Mouse (Mus musculus) testis, postnatal 14 days (tissue): Measurements from ENCODE around the gene Gcm2.
A peak's percentile ranks its signal among the peaks of the same experiment; 100 is the strongest.

Source experiments
- DNase-seq: peaks from one replicate; pipeline ENCODE4 v3.0.0; 2021; ENCODE audit warnings: low spot score

Gene Gcm2

GRCm38 (mm10) chr13:41110935-41111334 lies at the start of gene Gcm2:
TSS of gene Gcm2 (minus strand) at chr13:41111035.
- DNase-seq = no peak

- no peak for DNase-seq
These were observed 47.6 kb upstream of the Gcm2 start for GRCm38 (mm10) chr13:41158426-41158825.

GRCm38 (mm10) chr13:41153146-41153545 lies 42.3 kb upstream of the Gcm2 start:
- DNase-seq = no peak

GRCm38 (mm10) chr13:41146271-41146670 lies 35.4 kb upstream of the Gcm2 start:
- DNase-seq = peak; percentile 40

GRCm38 (mm10) chr13:41145433-41145970 lies 34.7 kb upstream of the Gcm2 start:
- no peak for DNase-seq

- peak; percentile 44 for DNase-seq
These were observed 24.1 kb upstream of the Gcm2 start for GRCm38 (mm10) chr13:41134901-41135300.

GRCm38 (mm10) chr13:41129061-41129460 lies 18.2 kb upstream of the Gcm2 start:
- DNase-seq = no peak

- no peak for DNase-seq
These were observed 17.5 kb upstream of the Gcm2 start for GRCm38 (mm10) chr13:41128326-41128725.

GRCm38 (mm10) chr13:41123666-41124225 lies 12.9 kb upstream of the Gcm2 start:
- no peak for DNase-seq

GRCm38 (mm10) chr13:41119152-41119945 lies 8.5 kb upstream of the Gcm2 start:
- no peak for DNase-seq

- DNase-seq = no peak
These were observed 3.1 kb upstream of the Gcm2 start, which contains the start of gene Sycp2l for GRCm38 (mm10) chr13:41113940-41114339. TSS of gene Sycp2l (plus strand) at chr13:41114307.

- no peak for DNase-seq
These were observed 5.3 kb downstream of the Gcm2 start for GRCm38 (mm10) chr13:41105541-41105940.

GRCm38 (mm10) chr13:41103841-41104525 lies 6.9 kb downstream of the Gcm2 start:
- DNase-seq = no peak

GRCm38 (mm10) chr13:41100031-41100430 lies 10.8 kb downstream of the Gcm2 start:
- no peak for DNase-seq

GRCm38 (mm10) chr13:41098325-41098724 lies 12.5 kb downstream of the Gcm2 start:
- DNase-seq = no peak

GRCm38 (mm10) chr13:41097324-41098058 lies 13.3 kb downstream of the Gcm2 start:
- DNase-seq = peak; percentile 29

GRCm38 (mm10) chr13:41094160-41094559 lies 16.7 kb downstream of the Gcm2 start:
- DNase-seq = no peak

GRCm38 (mm10) chr13:41091271-41091670 lies 19.6 kb downstream of the Gcm2 start:
- no peak for DNase-seq

GRCm38 (mm10) chr13:41088746-41089145 lies 22.1 kb downstream of the Gcm2 start:
- DNase-seq = no peak

GRCm38 (mm10) chr13:41085140-41085539 lies 25.7 kb downstream of the Gcm2 start:
- no peak for DNase-seq

GRCm38 (mm10) chr13:41084521-41084920 lies 26.3 kb downstream of the Gcm2 start:
- no peak for DNase-seq

- DNase-seq = no peak
These were observed 30.1 kb downstream of the Gcm2 start for GRCm38 (mm10) chr13:41080700-41081099.
